Mouse (Mus musculus): ENCODE measurements around the gene Drd2. TPM values are rescaled to one million over a fixed set of nuclear protein-coding genes. Genes with fewer than 3 reads are reported as not detected.

Gene Drd2
- polyA plus RNA-seq (2012; rRNA removed), result not detected in 2 replicates

- 7% methylated on average over 65 of the region's 84 CpGs for WGBS
- no peak for DNase-seq (ENCODE audit: low read depth, low spot score)
Observed at GRCm38 (mm10) chr9:49340136-49341043, at the start of gene Drd2. TSS of gene Drd2 (plus strand) at chr9:49340627.

DNA sequence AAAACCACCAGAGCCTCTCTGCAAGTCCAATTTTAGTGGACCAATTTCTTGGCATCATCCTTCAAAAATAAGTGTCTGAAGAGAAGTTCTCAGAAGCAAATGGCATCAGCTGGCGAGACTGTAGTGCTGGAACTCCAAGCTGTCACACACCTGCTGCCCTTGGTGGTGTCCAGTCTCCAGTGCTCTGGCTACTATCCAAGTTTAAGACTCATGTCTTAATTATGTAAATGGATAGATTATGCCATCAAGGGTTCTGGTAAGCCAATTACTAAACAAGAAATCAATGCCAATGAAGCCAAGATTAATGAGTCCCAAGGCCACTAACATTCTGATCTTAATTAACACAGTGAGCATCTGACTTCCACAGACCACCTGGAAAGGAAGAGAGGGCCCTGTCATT is 45.3 kb upstream of the Drd2 start:
- WGBS, result 71% methylated on average over 1 of the region's 1 CpGs

GRCm38 (mm10) chr9:49307576-49307975 is 32.9 kb upstream of the Drd2 start:
- WGBS, result 49% methylated on average over 3 of the region's 3 CpGs
- no peak for DNase-seq (ENCODE audit: low read depth, low spot score)

More for the DNA sequence above, 45.3 kb upstream of the Drd2 start:
- no peak for DNase-seq (ENCODE audit: low read depth, low spot score)

- 23% methylated on average over 4 of the region's 4 CpGs for WGBS
- no peak for DNase-seq (ENCODE audit: low read depth, low spot score)
Observed at GRCm38 (mm10) chr9:49310821-49311220, 29.6 kb upstream of the Drd2 start.

- no peak for DNase-seq (ENCODE audit: low read depth, low spot score)
Observed at GRCm38 (mm10) chr9:49318638-49319037, 21.8 kb upstream of the Drd2 start.

DNA sequence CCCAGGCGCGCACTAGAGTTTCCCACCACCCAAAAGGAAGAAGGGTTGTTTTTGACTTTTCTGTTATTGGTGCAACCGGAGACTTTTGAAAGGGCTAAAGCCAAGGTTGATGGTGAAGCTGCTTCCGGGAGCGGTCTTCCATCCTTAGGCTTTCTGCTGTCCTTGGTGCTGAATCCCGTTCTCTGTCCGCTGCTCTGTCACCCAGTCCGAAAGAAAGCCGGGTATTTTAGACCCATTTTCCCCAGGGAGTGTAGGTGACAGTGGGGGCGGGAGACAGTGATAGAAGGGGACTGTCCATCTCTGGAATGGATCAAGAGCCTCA is 578 bp downstream of the Drd2 start:
- no peak for DNase-seq (ENCODE audit: low read depth, low spot score)
- WGBS, result 4% methylated on average over 10 of the region's 10 CpGs

GRCm38 (mm10) chr9:49365763-49366162 is 25.3 kb downstream of the Drd2 start:
- DNase-seq (ENCODE audit: low read depth, low spot score), result peak; percentile 22
- WGBS, result 6% methylated on average over 5 of the region's 5 CpGs

GRCm38 (mm10) chr9:49373946-49374345 is 33.5 kb downstream of the Drd2 start:
- DNase-seq (ENCODE audit: low read depth, low spot score), result no peak
- 70% methylated on average over 2 of the region's 2 CpGs for WGBS

DNA sequence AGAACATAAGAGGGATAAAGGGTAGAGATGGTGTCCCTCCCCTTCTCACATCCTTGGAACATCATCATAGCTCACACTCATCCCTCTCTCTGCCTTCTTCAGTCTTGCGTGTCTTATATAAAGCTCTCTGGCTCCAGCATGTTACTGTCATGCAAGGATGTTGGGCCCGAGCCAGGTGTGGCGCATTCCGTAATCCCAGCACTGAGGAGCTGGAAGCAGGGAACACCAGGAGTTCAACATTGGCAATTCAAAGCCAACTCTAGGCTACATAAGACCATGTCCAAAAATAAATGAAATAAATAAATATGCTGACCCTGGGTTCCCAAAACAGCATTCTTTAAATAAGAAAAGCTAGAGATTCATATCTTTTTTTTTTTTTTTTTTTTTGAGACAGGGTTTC is 39.5 kb downstream of the Drd2 start:
- 79% methylated on average over 4 of the region's 4 CpGs for WGBS

DNA sequence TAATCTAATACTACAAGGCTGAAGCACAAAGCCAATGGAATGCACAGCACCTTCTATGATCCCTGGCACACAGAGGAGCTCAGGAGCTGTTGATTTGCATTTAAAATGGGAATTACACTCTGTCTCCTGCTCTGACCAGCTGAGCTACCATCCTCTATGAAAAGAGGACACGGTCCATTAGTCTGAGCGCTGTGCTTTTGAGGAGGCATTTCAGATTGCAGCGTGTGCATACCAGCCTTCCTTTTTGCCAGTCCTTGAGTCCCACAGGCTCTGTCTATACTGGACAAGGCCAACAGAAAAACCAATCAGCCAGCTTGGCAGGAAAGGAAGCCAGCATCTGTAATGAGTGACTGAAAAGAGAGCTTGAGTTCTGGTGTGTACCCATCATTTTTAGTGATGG is 43.6 kb downstream of the Drd2 start:
- WGBS, result 85% methylated on average over 3 of the region's 3 CpGs
- no peak for DNase-seq (ENCODE audit: low read depth, low spot score)

More for the DNA sequence above, 39.5 kb downstream of the Drd2 start:
- DNase-seq (ENCODE audit: low read depth, low spot score), result no peak

GRCm38 (mm10) chr9:49384855-49385254 is 44.4 kb downstream of the Drd2 start:
- DNase-seq (ENCODE audit: low read depth, low spot score), result no peak
- WGBS, result 79% methylated on average over 6 of the region's 6 CpGs

DNA sequence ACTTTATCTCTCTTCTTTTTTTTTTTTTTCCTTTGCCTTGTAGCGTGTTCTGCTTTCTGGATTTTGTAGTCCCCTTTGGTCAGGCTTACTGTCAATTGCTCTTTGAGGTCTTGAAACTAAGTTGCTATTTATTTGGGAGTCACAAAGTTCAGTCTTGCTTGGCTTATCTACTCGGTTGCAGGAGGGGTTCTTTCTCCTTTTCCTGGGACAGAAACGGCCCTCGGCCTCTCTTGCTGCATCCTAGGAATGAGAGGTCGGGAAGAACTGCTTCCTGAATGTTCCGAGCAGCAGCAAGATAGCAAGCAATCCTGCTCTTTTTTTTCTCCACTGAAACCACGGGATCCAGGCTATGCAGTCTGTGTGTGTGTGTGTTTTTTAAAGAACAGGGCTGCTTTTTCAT is 44.9 kb downstream of the Drd2 start:
- WGBS, result 15% methylated on average over 7 of the region's 7 CpGs
- DNase-seq (ENCODE audit: low read depth, low spot score), result no peak

GRCm38 (mm10) chr9:49386119-49386518 is 45.7 kb downstream of the Drd2 start:
- WGBS, result 30% methylated on average over 11 of the region's 11 CpGs
- DNase-seq (ENCODE audit: low read depth, low spot score), result no peak

- DNase-seq (ENCODE audit: low read depth, low spot score), result no peak
- 44% methylated on average over 2 of the region's 2 CpGs for WGBS
Observed at GRCm38 (mm10) chr9:49392242-49392641, 51.8 kb downstream of the Drd2 start.

DNA sequence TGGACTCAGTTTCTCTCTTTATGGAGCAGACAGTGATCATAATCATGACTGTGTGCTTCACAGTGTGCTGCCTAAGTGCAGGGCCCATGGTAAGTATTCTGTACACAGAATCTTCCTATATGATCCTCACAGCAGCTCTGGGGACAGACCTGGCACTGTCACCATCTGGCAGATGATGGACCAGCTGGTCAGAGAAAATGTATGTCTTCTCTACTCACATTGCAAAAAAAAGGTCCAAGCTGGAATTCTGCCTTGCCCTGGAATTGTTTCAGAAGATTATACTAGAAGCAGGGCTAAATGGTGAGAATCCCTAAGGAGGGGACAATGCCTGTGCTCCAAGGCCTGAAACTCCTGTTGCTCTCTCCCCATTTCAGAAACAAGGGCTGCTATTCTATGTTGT is 55.6 kb downstream of the Drd2 start:
- no peak for DNase-seq (ENCODE audit: low read depth, low spot score)

DNA sequence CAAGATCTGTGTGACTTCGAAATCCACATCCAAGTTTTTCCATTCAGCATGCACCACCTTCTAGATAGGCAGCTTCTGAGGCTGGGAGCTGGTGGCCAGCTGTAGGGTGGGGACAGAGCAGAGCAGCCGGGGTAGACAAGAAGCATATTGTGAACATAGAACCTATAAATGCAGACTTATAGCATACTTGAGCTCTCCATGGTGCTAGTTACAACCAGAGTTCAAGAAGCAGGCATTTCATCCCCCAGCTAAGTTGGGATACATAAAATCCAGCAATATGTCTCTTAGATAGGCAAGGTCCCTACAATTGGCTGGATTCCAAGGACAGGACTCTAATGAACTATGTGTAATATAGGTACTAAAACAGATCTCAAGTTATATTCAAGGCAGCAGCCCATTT is 63.3 kb downstream of the Drd2 start:
- DNase-seq (ENCODE audit: low read depth, low spot score), result no peak
- 44% methylated on average over 2 of the region's 2 CpGs for WGBS

GRCm38 (mm10) chr9:49407028-49407427 is 66.6 kb downstream of the Drd2 start:
- 91% methylated on average over 5 of the region's 5 CpGs for WGBS
- DNase-seq (ENCODE audit: low read depth, low spot score), result no peak

GRCm38 (mm10) chr9:49410621-49411020 is 70.2 kb downstream of the Drd2 start:
- WGBS, result 65% methylated on average over 5 of the region's 5 CpGs
- no peak for DNase-seq (ENCODE audit: low read depth, low spot score)

DNA sequence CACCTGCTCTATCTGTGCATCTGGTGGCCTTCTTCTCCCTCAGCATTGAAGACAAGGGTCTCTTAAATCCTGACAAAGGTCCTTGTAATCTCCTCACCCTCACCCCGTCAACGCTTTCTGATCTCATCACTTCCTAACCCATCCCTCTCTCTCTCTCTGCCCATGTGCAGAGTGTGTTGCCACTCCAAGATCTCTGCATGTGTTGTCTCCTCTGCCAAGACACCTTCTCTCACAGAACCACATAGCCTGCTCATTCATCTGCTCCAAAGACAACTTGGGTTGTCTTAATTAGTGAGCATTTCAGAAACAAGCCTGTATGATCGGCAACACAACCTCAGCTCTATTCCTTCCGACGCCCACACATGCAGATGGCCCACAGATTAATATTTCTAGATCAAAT is 83.4 kb downstream of the Drd2 start:
- WGBS, result 92% methylated on average over 5 of the region's 5 CpGs
- no peak for DNase-seq (ENCODE audit: low read depth, low spot score)

DNA sequence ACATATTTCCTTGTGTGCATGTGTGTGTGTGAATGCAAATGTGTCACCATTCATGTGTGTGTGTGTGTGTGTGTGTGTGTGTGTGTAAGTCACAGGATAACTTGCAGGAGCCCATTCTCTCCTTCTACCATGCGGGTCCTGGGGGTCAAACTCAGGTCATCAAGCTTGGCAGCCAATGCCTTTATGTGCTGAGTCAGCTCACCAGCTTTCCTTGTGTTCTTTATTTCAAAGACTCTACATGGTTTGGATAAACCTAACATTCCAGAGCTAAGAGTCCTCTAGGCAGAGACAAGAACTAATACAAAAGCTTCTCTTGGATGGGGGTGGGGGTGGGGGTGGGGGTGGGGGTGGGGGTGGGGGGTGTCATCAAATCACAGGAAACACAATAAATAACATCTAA is 85.2 kb downstream of the Drd2 start:
- DNase-seq (ENCODE audit: low read depth, low spot score), result no peak
- WGBS, result 28% methylated on average over 1 of the region's 1 CpGs

GRCm38 (mm10) chr9:49426921-49427320 is 86.5 kb downstream of the Drd2 start, which contains the start of gene Ankk1:
TSS of gene Ankk1 (minus strand) at chr9:49427021.
- 67% methylated on average over 7 of the region's 7 CpGs for WGBS
- no peak for DNase-seq (ENCODE audit: low read depth, low spot score)

- DNase-seq (ENCODE audit: low read depth, low spot score), result no peak
- 55% methylated on average over 5 of the region's 5 CpGs for WGBS
Observed at GRCm38 (mm10) chr9:49427478-49427877, 87.1 kb downstream of the Drd2 start.
